Mouse (Mus musculus): ENCODE results near the gene Mtfmt.

DNA sequence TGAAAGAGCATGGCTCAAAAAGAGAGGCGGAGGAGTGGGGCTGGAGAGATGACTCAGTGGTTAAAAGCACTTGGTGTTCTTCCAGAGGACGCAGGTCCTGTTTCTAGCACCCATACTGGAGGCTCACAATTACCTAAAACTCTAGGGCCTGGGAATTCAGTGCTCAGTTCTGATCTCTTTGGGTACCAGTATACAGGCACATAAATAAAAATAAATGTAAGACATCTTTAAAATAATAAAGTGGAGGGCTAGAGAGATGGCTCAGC is 30.5 kb upstream of the Mtfmt start:
- TF ChIP-seq POLR2AphosphoS5 (IDR thresholded peaks at IDR 0.05; ENCODE audit: insufficient replicate concordance, low read depth, low read length) (no peak), TAL1 (conservative IDR thresholded peaks at IDR 0.05; ENCODE audit: low read depth, low read length) (no peak), CTCF (IDR thresholded peaks at IDR 0.05; ENCODE audit: low read depth, low read length) (no peak), GATA1 (IDR thresholded peaks at IDR 0.05; ENCODE audit: borderline replicate concordance, low read length) (no peak)
